Mouse (Mus musculus) liver, embryonic 11.5 days (tissue): Measurements from ENCODE around the gene Smim6. TPM values are rescaled to one million over a fixed set of nuclear protein-coding genes. Genes with fewer than 3 reads are reported as not detected.

ENCODE experiments used
- ATAC-seq: fragments of 200-750 bp; cut with Nextera tagmentation; replicated peaks from 2 replicates; pipeline ENCODE4 v1.8.0; 2017; ENCODE audit warnings: moderate number of reproducible peaks, mild to moderate bottlenecking, moderate TSS enrichment, moderate library complexity; ENCODE audit not compliant: low FRiP score
- DNase-seq: peaks from one replicate; pipeline ENCODE4 v3.0.0-alpha.2; 2017; ENCODE audit warnings: low spot score
- H3K27ac ChIP-seq: fragments of 300-500 bp; sonication (generic); 2 replicates; pipeline ENCODE4 v1.5.1; 2014; ENCODE audit warnings: mild to moderate bottlenecking, low read depth, low read length, control low read depth
- H3K27me3 ChIP-seq: fragments of 300-500 bp; sonication (generic); replicated peaks from 2 replicates; pipeline ENCODE4 v1.6.1; 2014; ENCODE audit warnings: low read length, mixed read lengths; ENCODE audit not compliant: control insufficient read depth, insufficient read depth
- H3K36me3 ChIP-seq: fragments of 300-500 bp; sonication (generic); 2 replicates; pipeline ENCODE4 v1.6.1; 2014; ENCODE audit warnings: mild to moderate bottlenecking, low read length, moderate library complexity, mixed read lengths; ENCODE audit not compliant: control insufficient read depth, insufficient read depth
- H3K4me1 ChIP-seq: fragments of 300-500 bp; sonication (generic); replicated peaks from 2 replicates; pipeline ENCODE4 v1.6.1; 2014; ENCODE audit warnings: low read length, mixed read lengths; ENCODE audit not compliant: control insufficient read depth, insufficient read depth
- H3K4me2 ChIP-seq: fragments of 300-500 bp; sonication (generic); 2 replicates; pipeline ENCODE4 v1.6.1; 2014; ENCODE audit warnings: mild to moderate bottlenecking, control low read depth, moderate library complexity
- H3K4me3 ChIP-seq: fragments of 300-500 bp; sonication (generic); 2 replicates; pipeline ENCODE4 v1.5.1; 2014; ENCODE audit warnings: low read depth, low read length, control low read depth
- H3K9ac ChIP-seq: fragments of 300-500 bp; sonication (generic); 2 replicates; pipeline ENCODE4 v1.6.1; 2014; ENCODE audit warnings: low read depth, low read length, control low read depth
- H3K9me3 ChIP-seq: fragments of 300-500 bp; sonication (generic); 2 replicates; pipeline ENCODE4 v1.6.1; 2016; ENCODE audit warnings: low read length, inconsistent platforms, mixed read lengths; ENCODE audit not compliant: control insufficient read depth
- WGBS: fragments of 180-500 bp; shearing (Covaris S2); extraction: QIAGEN DNeasy Blood & Tissue Kit; methylation state at CpG from one replicate; pipeline ENCODE4 v1.1.7; 2014; 5-methylcytosine and 5-hydroxymethylcytosine counted together
- polyA plus RNA-seq: library from polyadenylated mRNA; unstranded; fragments of >200 nt; fragmentation: Nextera tagmentation; extraction: Ambion mirVana; gene quantifications from 2 replicates; pipeline ENCODE4 v1.2.1, GENCODE M21; 2014

Smim6 gene
- polyA plus RNA-seq, 1 experiment from 2014 or later = 3.5 TPM

- H3K9me3 ChIP-seq = no peaks in the 10 kb centered on the region
- WGBS = 68% methylated on average over 14 of the region's 14 CpGs
- no peak overlapping the region for H3K9ac ChIP-seq
- DNase-seq (no peak), ATAC-seq (no peak)
- H3K4me1 ChIP-seq = peaks cover 17% of the 10 kb centered on the region
- no peak overlapping the region for H3K27ac ChIP-seq
- no peak overlapping the region for H3K4me2 ChIP-seq
- H3K4me3 ChIP-seq = no peak overlapping the region
- no peaks in the 10 kb centered on the region for H3K27me3 ChIP-seq
- H3K36me3 ChIP-seq = peaks cover 4% of the 10 kb centered on the region; the same call in 1 of the 2 replicates
Measured at GRCm38 (mm10) chr11:115894755-115895520, 16.9 kb upstream of the Smim6 start.

GRCm38 (mm10) chr11:115898446-115898845, 13.4 kb upstream of the Smim6 start:
- no peak for DNase-seq
- 66% methylated on average over 7 of the region's 7 CpGs for WGBS
- Histone ChIP-seq H3K4me3 (no peak overlapping the region), H3K4me1 (peaks cover 49% of the 10 kb centered on the region), H3K36me3 (peaks cover 2% of the 10 kb centered on the region; the same call in 1 of the 2 replicates), H3K9me3 (no peaks in the 10 kb centered on the region), H3K27ac (peak overlapping the region; percentile 100), H3K9ac (peak overlapping the region; percentile 50), H3K27me3 (no peaks in the 10 kb centered on the region), H3K4me2 (peak overlapping the region; percentile 40)
- no peak for ATAC-seq

- peak overlapping the region; percentile 80 for H3K9ac ChIP-seq
- peaks cover 2% of the 10 kb centered on the region; the same call in 1 of the 2 replicates for H3K36me3 ChIP-seq
- H3K4me1 ChIP-seq = peaks cover 54% of the 10 kb centered on the region
- DNase-seq = peak; percentile 66
- H3K4me3 ChIP-seq = no peak overlapping the region
- H3K4me2 ChIP-seq = peak overlapping the region; percentile 40
- H3K27ac ChIP-seq = peak overlapping the region; percentile 100
- no peak; the same call in 1 of the 2 replicates for ATAC-seq
- H3K27me3 ChIP-seq = no peaks in the 10 kb centered on the region
- no peaks in the 10 kb centered on the region for H3K9me3 ChIP-seq
- WGBS = 19% methylated on average over 4 of the region's 4 CpGs
Measured at GRCm38 (mm10) chr11:115898886-115899285, 12.9 kb upstream of the Smim6 start.

- peak; percentile 19 for ATAC-seq
- Histone ChIP-seq H3K36me3 (peaks cover 2% of the 10 kb centered on the region; the same call in 1 of the 2 replicates), H3K9me3 (no peaks in the 10 kb centered on the region), H3K27me3 (no peaks in the 10 kb centered on the region), H3K27ac (peak within 1 kb of the TSS; percentile 100), H3K9ac (peak within 1 kb of the TSS; percentile 80), H3K4me3 (peak within 1 kb of the TSS; percentile 53), H3K4me1 (peaks cover 62% of the 10 kb centered on the region), H3K4me2 (peak within 1 kb of the TSS; percentile 81)
- DNase-seq = no peak
- WGBS = 25% methylated on average over 16 of the region's 16 CpGs
Measured at GRCm38 (mm10) chr11:115899486-115900266, 12.1 kb upstream of the Smim6 start, which contains the start of gene Smim5. Gene Smim5 (plus strand): TSS chr11:115899966.

- Histone ChIP-seq H3K9me3 (no peaks in the 10 kb centered on the region), H3K9ac (peak overlapping the region; percentile 80), H3K27ac (peak overlapping the region; percentile 100), H3K4me3 (peak overlapping the region; percentile 53), H3K27me3 (no peaks in the 10 kb centered on the region), H3K36me3 (peaks cover 2% of the 10 kb centered on the region; the same call in 1 of the 2 replicates), H3K4me1 (peaks cover 72% of the 10 kb centered on the region), H3K4me2 (peak overlapping the region; percentile 81)
- ATAC-seq (no peak), DNase-seq (no peak)
- WGBS = 46% methylated on average over 8 of the region's 8 CpGs
Measured at GRCm38 (mm10) chr11:115900561-115901337, 11.1 kb upstream of the Smim6 start.

GRCm38 (mm10) chr11:115901338-115902161, 10.3 kb upstream of the Smim6 start:
- peak; percentile 69 for DNase-seq
- H3K4me1 ChIP-seq = peaks cover 75% of the 10 kb centered on the region
- peak overlapping the region; percentile 81 for H3K4me2 ChIP-seq
- H3K36me3 ChIP-seq = peaks cover 3% of the 10 kb centered on the region; the same call in 1 of the 2 replicates
- no peaks in the 10 kb centered on the region for H3K9me3 ChIP-seq
- H3K4me3 ChIP-seq = peak overlapping the region; percentile 53
- peak overlapping the region; percentile 100 for H3K27ac ChIP-seq
- ATAC-seq = peak; percentile 72
- 42% methylated on average over 9 of the region's 9 CpGs for WGBS
- H3K9ac ChIP-seq = peak overlapping the region; percentile 80
- H3K27me3 ChIP-seq = no peaks in the 10 kb centered on the region

- Histone ChIP-seq H3K36me3 (peaks cover 5% of the 10 kb centered on the region; the same call in 1 of the 2 replicates), H3K4me2 (peak overlapping the region; percentile 81), H3K27me3 (no peaks in the 10 kb centered on the region), H3K9me3 (no peaks in the 10 kb centered on the region), H3K27ac (peak overlapping the region; percentile 100), H3K4me1 (peaks cover 75% of the 10 kb centered on the region), H3K9ac (peak overlapping the region; percentile 80), H3K4me3 (peak overlapping the region; percentile 53)
- ATAC-seq (no peak), DNase-seq (no peak)
- WGBS = 39% methylated on average over 5 of the region's 5 CpGs
Measured at GRCm38 (mm10) chr11:115902177-115902576, 9.6 kb upstream of the Smim6 start.
